ENCODE assay signal across 21 mouse cellular contexts in genomic region chr1:55212771-55213170, GRCm38 (mm10). TPM values are rescaled to one million over a fixed set of nuclear protein-coding genes. Genes with fewer than 3 reads are reported as not detected.
DNase-seq lines count a peak whose midpoint lies in the region; ATAC-seq and TF ChIP-seq lines count a peak whose summit lies in the region.
"Had no signal": no experiment of that assay in that cellular context is flagged by ENCODE, and none has a peak within 500 bp of the region (broad histone marks: within the 10 kb centered on the region; RNA-seq: fewer than 3 reads in every experiment).

No protein-coding gene starts in this region.

- H3K4me3 ChIP-seq in heart, embryonic 11.5 days (ENCODE audit: low read depth, low read length), result no peak overlapping the region
- no peak overlapping the region for H3K4me3 ChIP-seq in small intestine, adult 2 months (ENCODE audit: low read depth, low read length)
- H3K4me3 ChIP-seq: embryonic facial prominence, embryonic 10.5 days; forebrain, embryonic 13.5 days; gastrocnemius, adult 2 months; heart, embryonic 10.5 days; heart, embryonic 15.5 days; hindbrain, embryonic 13.5 days had no signal

- no peak for ATAC-seq in heart, embryonic 11.5 days (replicated peaks; ENCODE audit: insufficient number of reproducible peaks, low FRiP score, low TSS enrichment)
- ATAC-seq: forebrain, embryonic 13.5 days; forebrain, postnatal 0 days; hindbrain, postnatal 0 days had no signal

- no peak for TF ChIP-seq CTCF in small intestine, adult 2 months (IDR thresholded peaks at IDR 0.05; ENCODE audit: extremely low read depth, insufficient read length, insufficient replicate concordance, low read depth, low read length)

- H3K4me2 ChIP-seq in heart, embryonic 11.5 days, result no peak overlapping the region
- H3K4me2 ChIP-seq: forebrain, embryonic 13.5 days; heart, embryonic 15.5 days; hindbrain, embryonic 13.5 days had no signal

- no peak overlapping the region for H3K27ac ChIP-seq in heart, embryonic 11.5 days (ENCODE audit: low read depth, low read length)
- H3K27ac ChIP-seq in small intestine, adult 2 months (ENCODE audit: insufficient read depth, low read depth, low read length), result peak overlapping the region; percentile 74
- H3K27ac ChIP-seq: embryonic facial prominence, embryonic 10.5 days; forebrain, embryonic 13.5 days; gastrocnemius, adult 2 months; heart, embryonic 10.5 days; heart, embryonic 15.5 days; hindbrain, embryonic 13.5 days; hindbrain, postnatal 0 days had no signal

- TF ChIP-seq POLR2A in small intestine, adult 2 months (IDR thresholded peaks at IDR 0.05; ENCODE audit: low read depth, low read length), result no peak

- peak; percentile 42 for DNase-seq in heart, adult 11 months
- DNase-seq in spleen, postnatal 36 days (ENCODE audit: low spot score in 2 of 2), result peak; percentile 58
- DNase-seq in spleen, postnatal 10 days (ENCODE audit: low spot score in 2 of 2), result no peak
- DNase-seq in cerebellum, postnatal 36 days, result no peak
- DNase-seq in frontal cortex, postnatal 10 days (ENCODE audit: low spot score in 2 of 2), result no peak
- DNase-seq: adrenal gland, postnatal 10 days; cerebellum, adult 11 months; cerebellum, adult 9-10 months; forebrain, postnatal 0 days; gastrocnemius, adult 2 months; gastrocnemius, postnatal 36 days; heart, adult 18-20 months; heart, postnatal 14 days had no signal

- H3K27me3 ChIP-seq in heart, embryonic 11.5 days (ENCODE audit: control insufficient read depth, insufficient read depth, low read length), result no peaks in the 10 kb centered on the region
- no peaks in the 10 kb centered on the region for H3K27me3 ChIP-seq in small intestine, adult 2 months (ENCODE audit: control insufficient read depth, insufficient read depth, low read length)
- H3K27me3 ChIP-seq: forebrain, embryonic 13.5 days; heart, embryonic 15.5 days; hindbrain, embryonic 13.5 days had no signal

- peaks cover 5% of the 10 kb centered on the region for H3K4me1 ChIP-seq in heart, embryonic 11.5 days (ENCODE audit: control insufficient read depth, insufficient read depth, low read length)
- peaks cover 17% of the 10 kb centered on the region; the same call in 1 of the 2 replicates for H3K4me1 ChIP-seq in small intestine, adult 2 months (ENCODE audit: control insufficient read depth, insufficient read depth, insufficient read length, low read length)

- no peaks in the 10 kb centered on the region for H3K9me3 ChIP-seq in heart, embryonic 11.5 days (replicated peaks; ENCODE audit: control insufficient read depth, low read length)
- H3K9me3 ChIP-seq: embryonic facial prominence, embryonic 10.5 days; forebrain, embryonic 13.5 days; heart, embryonic 10.5 days; heart, embryonic 15.5 days; hindbrain, embryonic 13.5 days had no signal

- H3K36me3 ChIP-seq in heart, embryonic 11.5 days (ENCODE audit: control insufficient read depth, insufficient read depth, low read length), result no peaks in the 10 kb centered on the region
- no peaks in the 10 kb centered on the region for H3K36me3 ChIP-seq in small intestine, adult 2 months (ENCODE audit: control insufficient read depth, insufficient read depth, low read length)
- H3K36me3 ChIP-seq: embryonic facial prominence, embryonic 10.5 days; heart, embryonic 10.5 days; heart, embryonic 15.5 days; hindbrain, embryonic 13.5 days had no signal

- no peak overlapping the region for H3K9ac ChIP-seq in heart, embryonic 11.5 days (ENCODE audit: low read depth, low read length)
- H3K9ac ChIP-seq: forebrain, embryonic 13.5 days; forebrain, postnatal 0 days; heart, embryonic 15.5 days; hindbrain, embryonic 13.5 days had no signal

- WGBS in heart, embryonic 11.5 days (ENCODE audit: insufficient replicate concordance), result 74% methylated on average over 4 of the region's 4 CpGs
- 37% methylated on average over 4 of the region's 4 CpGs for WGBS in small intestine, adult 2 months

RNA-seq across cellular contexts. Expression of gene Rftn2, which starts 13.8 kb away (rescaled TPM):
- polyA plus RNA-seq in heart, embryonic 11.5 days (2014; fragmentation: Nextera tagmentation; extraction: Ambion mirVana), result 4.8 and 6.3 TPM in 2 replicates
- polyA plus RNA-seq in small intestine, adult 2 months (2012; rRNA removed), result 0.53 and 0.85 TPM in 2 replicates

RNA-seq across cellular contexts. Expression of gene Mars2, which starts 24.2 kb away (rescaled TPM):
- polyA plus RNA-seq in heart, embryonic 11.5 days (2014; fragmentation: Nextera tagmentation; extraction: Ambion mirVana), result 3.9 and 4.0 TPM in 2 replicates
- polyA plus RNA-seq in small intestine, adult 2 months (2012; rRNA removed), result 1.4 and 1.7 TPM in 2 replicates

Comparison
In these comparisons a context has a peak if more than half of its experiments do, and no peak if none do; other contexts are left out.
1. DNase-seq: peak in heart, adult 11 months (single experiment) and spleen, postnatal 36 days (2 of 2); none in spleen, postnatal 10 days (0 of 2), cerebellum, postnatal 36 days (0 of 2) and frontal cortex, postnatal 10 days (0 of 2).